Mouse (Mus musculus): ENCODE results near the gene Cpne1.

DNA sequence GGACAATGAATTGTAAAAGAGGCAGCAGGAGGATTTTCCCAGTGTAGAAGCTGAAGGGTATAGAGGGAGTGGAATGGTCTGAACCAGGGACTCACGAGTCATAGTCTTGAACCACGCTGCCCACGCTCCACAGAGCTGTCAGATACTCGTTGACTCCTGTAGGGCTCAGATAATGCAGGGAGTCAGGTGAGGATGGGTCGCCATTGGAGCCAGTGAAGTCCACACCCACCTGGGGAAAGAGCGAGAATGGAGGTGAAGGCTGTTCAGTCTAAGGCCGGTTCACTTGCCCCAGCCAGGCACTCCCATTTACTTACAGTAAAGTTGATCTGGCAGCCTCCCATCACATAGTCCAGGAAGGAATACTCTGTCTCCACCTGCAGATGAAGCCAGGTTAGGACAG lies 34.3 kb downstream of the Cpne1 start:
- TF ChIP-seq POLR2A (IDR thresholded peaks at IDR 0.05; ENCODE audit: borderline replicate concordance, extremely low read depth, insufficient read depth, insufficient read length, poor library complexity, severe bottlenecking) (no peak), CTCF (IDR thresholded peaks at IDR 0.05; ENCODE audit: borderline replicate concordance, extremely low read depth, insufficient read depth, insufficient read length) (no peak)

All from brain, embryonic 14.5 days (tissue).